Mouse (Mus musculus): ENCODE measurements at regions not wholly inside any gene's neighbourhood (a gene's known extent, or its start where the extent isn't known, plus 50 kb on each side); places are given as distances from the start of the nearest gene placed in this dataset.

- Histone ChIP-seq H3K27ac (replicated peaks; ENCODE audit: low read depth, low read length) (no peak overlapping the region), H3K9me3 (replicated peaks; ENCODE audit: control insufficient read depth, low read length) (no peaks in the 10 kb centered on the region), H3K27me3 (ENCODE audit: control insufficient read depth, insufficient read depth, low read length) (no peaks in the 10 kb centered on the region), H3K4me1 (ENCODE audit: control insufficient read depth, insufficient read depth, low read length) (no peaks in the 10 kb centered on the region), H3K9ac (replicated peaks; ENCODE audit: low read length) (no peak overlapping the region), H3K36me3 (replicated peaks; ENCODE audit: control insufficient read depth, insufficient read depth, low read depth, low read length) (no peaks in the 10 kb centered on the region), H3K4me2 (ENCODE audit: low read depth, low read length) (no peak overlapping the region), H3K4me3 (ENCODE audit: low read depth, low read length) (no peak overlapping the region)
- WGBS = 80% methylated on average over 7 of the region's 7 CpGs
- no peak for ATAC-seq (replicated peaks; ENCODE audit: insufficient number of reproducible peaks, low FRiP score, low TSS enrichment, low read depth)
- no peak for DNase-seq (ENCODE audit: low spot score)
Observed at GRCm38 (mm10) chr10:84229224-84229921, 211.0 kb downstream of the Nuak1 start.

GRCm38 (mm10) chr10:84230011-84230781 lies 210.2 kb downstream of the Nuak1 start:
- 87% methylated on average over 18 of the region's 18 CpGs for WGBS
- ATAC-seq (replicated peaks; ENCODE audit: insufficient number of reproducible peaks, low FRiP score, low TSS enrichment, low read depth) = no peak
- no peak for DNase-seq (ENCODE audit: low spot score)

GRCm38 (mm10) chr10:84235006-84235405 lies 205.4 kb downstream of the Nuak1 start:
- Histone ChIP-seq H3K4me3 (ENCODE audit: low read depth, low read length) (no peak overlapping the region), H3K9me3 (replicated peaks; ENCODE audit: control insufficient read depth, low read length) (no peaks in the 10 kb centered on the region), H3K27me3 (ENCODE audit: control insufficient read depth, insufficient read depth, low read length) (no peaks in the 10 kb centered on the region), H3K4me1 (ENCODE audit: control insufficient read depth, insufficient read depth, low read length) (no peaks in the 10 kb centered on the region), H3K36me3 (replicated peaks; ENCODE audit: control insufficient read depth, insufficient read depth, low read depth, low read length) (no peaks in the 10 kb centered on the region), H3K4me2 (ENCODE audit: low read depth, low read length) (no peak overlapping the region), H3K27ac (replicated peaks; ENCODE audit: low read depth, low read length) (no peak overlapping the region), H3K9ac (replicated peaks; ENCODE audit: low read length) (no peak overlapping the region)
- DNase-seq (ENCODE audit: low spot score) = no peak
- ATAC-seq (replicated peaks; ENCODE audit: insufficient number of reproducible peaks, low FRiP score, low TSS enrichment, low read depth) = no peak
- 89% methylated on average over 6 of the region's 6 CpGs for WGBS

More at GRCm38 (mm10) chr10:84230011-84230781, 210.2 kb downstream of the Nuak1 start:
- Histone ChIP-seq H3K4me3 (ENCODE audit: low read depth, low read length) (no peak overlapping the region), H3K9me3 (replicated peaks; ENCODE audit: control insufficient read depth, low read length) (no peaks in the 10 kb centered on the region), H3K27me3 (ENCODE audit: control insufficient read depth, insufficient read depth, low read length) (no peaks in the 10 kb centered on the region), H3K4me1 (ENCODE audit: control insufficient read depth, insufficient read depth, low read length) (no peaks in the 10 kb centered on the region), H3K27ac (replicated peaks; ENCODE audit: low read depth, low read length) (no peak overlapping the region), H3K9ac (replicated peaks; ENCODE audit: low read length) (no peak overlapping the region), H3K36me3 (replicated peaks; ENCODE audit: control insufficient read depth, insufficient read depth, low read depth, low read length) (no peaks in the 10 kb centered on the region), H3K4me2 (ENCODE audit: low read depth, low read length) (no peak overlapping the region)

GRCm38 (mm10) chr10:84236236-84236635 lies 204.2 kb downstream of the Nuak1 start:
- WGBS = 81% methylated on average over 2 of the region's 2 CpGs
- Histone ChIP-seq H3K4me1 (ENCODE audit: control insufficient read depth, insufficient read depth, low read length) (no peaks in the 10 kb centered on the region), H3K4me2 (ENCODE audit: low read depth, low read length) (no peak overlapping the region), H3K9ac (replicated peaks; ENCODE audit: low read length) (no peak overlapping the region), H3K27ac (replicated peaks; ENCODE audit: low read depth, low read length) (no peak overlapping the region), H3K9me3 (replicated peaks; ENCODE audit: control insufficient read depth, low read length) (no peaks in the 10 kb centered on the region), H3K4me3 (ENCODE audit: low read depth, low read length) (no peak overlapping the region), H3K27me3 (ENCODE audit: control insufficient read depth, insufficient read depth, low read length) (no peaks in the 10 kb centered on the region), H3K36me3 (replicated peaks; ENCODE audit: control insufficient read depth, insufficient read depth, low read depth, low read length) (no peaks in the 10 kb centered on the region)
- ATAC-seq (replicated peaks; ENCODE audit: insufficient number of reproducible peaks, low FRiP score, low TSS enrichment, low read depth) = no peak
- DNase-seq (ENCODE audit: low spot score) = no peak

- no peak for ATAC-seq (replicated peaks; ENCODE audit: insufficient number of reproducible peaks, low FRiP score, low TSS enrichment, low read depth)
- Histone ChIP-seq H3K27me3 (ENCODE audit: control insufficient read depth, insufficient read depth, low read length) (no peaks in the 10 kb centered on the region), H3K9me3 (replicated peaks; ENCODE audit: control insufficient read depth, low read length) (0 out of 2 replicates have a peak, but pooled peaks cover 6% of the 10 kb centered on the region), H3K27ac (replicated peaks; ENCODE audit: low read depth, low read length) (no peak overlapping the region), H3K4me3 (ENCODE audit: low read depth, low read length) (no peak overlapping the region), H3K36me3 (replicated peaks; ENCODE audit: control insufficient read depth, insufficient read depth, low read depth, low read length) (no peaks in the 10 kb centered on the region), H3K4me2 (ENCODE audit: low read depth, low read length) (no peak overlapping the region), H3K9ac (replicated peaks; ENCODE audit: low read length) (no peak overlapping the region), H3K4me1 (ENCODE audit: control insufficient read depth, insufficient read depth, low read length) (no peaks in the 10 kb centered on the region)
- 72% methylated on average over 18 of the region's 18 CpGs for WGBS
- peak; percentile 36 for DNase-seq (ENCODE audit: low spot score)
Observed at GRCm38 (mm10) chr10:84238279-84238963, 202.0 kb downstream of the Nuak1 start.

- no peak overlapping the region for H3K4me3 ChIP-seq (ENCODE audit: low read depth, low read length)
- H3K36me3 ChIP-seq (replicated peaks; ENCODE audit: control insufficient read depth, insufficient read depth, low read depth, low read length) = no peaks in the 10 kb centered on the region
- no peak for ATAC-seq (replicated peaks; ENCODE audit: insufficient number of reproducible peaks, low FRiP score, low TSS enrichment, low read depth)
- H3K9ac ChIP-seq (replicated peaks; ENCODE audit: low read length) = no peak overlapping the region
- no peak overlapping the region for H3K4me2 ChIP-seq (ENCODE audit: low read depth, low read length)
- H3K27ac ChIP-seq (replicated peaks; ENCODE audit: low read depth, low read length) = no peak overlapping the region
- H3K27me3 ChIP-seq (ENCODE audit: control insufficient read depth, insufficient read depth, low read length) = no peaks in the 10 kb centered on the region
- DNase-seq (ENCODE audit: low spot score) = no peak
- no peaks in the 10 kb centered on the region for H3K4me1 ChIP-seq (ENCODE audit: control insufficient read depth, insufficient read depth, low read length)
- 90% methylated on average over 5 of the region's 5 CpGs for WGBS
- H3K9me3 ChIP-seq (replicated peaks; ENCODE audit: control insufficient read depth, low read length) = 0 out of 2 replicates have a peak, but pooled peaks cover 6% of the 10 kb centered on the region
Observed at GRCm38 (mm10) chr10:84243283-84243682, 197.1 kb downstream of the Nuak1 start.

GRCm38 (mm10) chr10:84249346-84249745 lies 191.1 kb downstream of the Nuak1 start:
- no peak for DNase-seq (ENCODE audit: low spot score)
- Histone ChIP-seq H3K27ac (replicated peaks; ENCODE audit: low read depth, low read length) (no peak overlapping the region), H3K27me3 (ENCODE audit: control insufficient read depth, insufficient read depth, low read length) (no peaks in the 10 kb centered on the region), H3K4me3 (ENCODE audit: low read depth, low read length) (no peak overlapping the region), H3K36me3 (replicated peaks; ENCODE audit: control insufficient read depth, insufficient read depth, low read depth, low read length) (no peaks in the 10 kb centered on the region), H3K4me2 (ENCODE audit: low read depth, low read length) (no peak overlapping the region), H3K9me3 (replicated peaks; ENCODE audit: control insufficient read depth, low read length) (no peaks in the 10 kb centered on the region), H3K9ac (replicated peaks; ENCODE audit: low read length) (no peak overlapping the region), H3K4me1 (ENCODE audit: control insufficient read depth, insufficient read depth, low read length) (no peaks in the 10 kb centered on the region)
- 93% methylated on average over 3 of the region's 3 CpGs for WGBS
- ATAC-seq (replicated peaks; ENCODE audit: insufficient number of reproducible peaks, low FRiP score, low TSS enrichment, low read depth) = no peak

Measured in embryonic facial prominence, embryonic 11.5 days (tissue).